Mouse (Mus musculus): ENCODE data around the gene Higd2a. TPM values are rescaled to one million over a fixed set of nuclear protein-coding genes. Genes with fewer than 3 reads are reported as not detected.
"Not testable (repeated sequence)": the region's sequence is repeated elsewhere in the genome, so short reads cannot be mapped to it uniquely, and the experiment has no call there.

Higd2a gene
- total RNA-seq, 4 experiments from 2014 or later, result 178 to 218 (median 190) TPM

DNA sequence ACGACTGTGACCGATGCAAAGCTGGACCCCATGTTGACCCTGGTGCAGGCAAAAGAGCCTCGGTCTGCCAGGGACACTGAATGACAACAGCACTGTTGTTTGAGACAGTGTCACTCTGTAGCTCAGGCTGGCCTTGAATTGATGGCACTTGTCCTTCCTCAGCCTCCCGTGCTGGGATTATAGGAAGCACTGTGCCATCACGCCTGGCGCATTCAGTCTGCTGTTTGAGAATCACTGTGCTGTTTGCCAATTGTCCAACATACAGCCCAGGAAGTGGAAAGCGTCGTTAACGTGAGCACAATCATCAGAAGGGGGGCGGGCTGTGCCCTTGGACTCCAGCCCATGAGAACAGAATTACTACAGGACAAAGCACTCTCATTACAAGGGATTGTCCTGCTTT lies 7.9 kb upstream of the Higd2a start:
- DNase-seq (ENCODE audit: low spot score), result no peak

DNA sequence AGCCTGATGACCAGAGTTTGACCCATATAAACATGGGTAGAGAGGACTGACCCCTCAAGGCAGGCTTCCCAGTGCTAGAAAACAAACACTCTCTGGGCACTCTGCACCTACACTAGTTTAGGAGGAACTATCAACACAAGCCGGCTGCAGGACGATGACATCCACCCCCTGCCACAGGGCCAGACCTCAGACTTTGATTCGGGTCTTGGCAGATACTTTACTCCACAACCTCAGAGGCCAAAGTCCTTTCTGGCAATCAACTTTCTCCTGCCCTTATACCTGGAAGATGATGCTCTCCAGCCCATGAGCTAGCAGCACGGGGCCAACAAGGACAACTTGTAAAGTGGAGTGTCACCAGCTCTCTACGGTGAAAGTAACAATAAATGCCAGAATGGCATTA lies 7.1 kb upstream of the Higd2a start:
- DNase-seq (ENCODE audit: low spot score), result no peak

DNA sequence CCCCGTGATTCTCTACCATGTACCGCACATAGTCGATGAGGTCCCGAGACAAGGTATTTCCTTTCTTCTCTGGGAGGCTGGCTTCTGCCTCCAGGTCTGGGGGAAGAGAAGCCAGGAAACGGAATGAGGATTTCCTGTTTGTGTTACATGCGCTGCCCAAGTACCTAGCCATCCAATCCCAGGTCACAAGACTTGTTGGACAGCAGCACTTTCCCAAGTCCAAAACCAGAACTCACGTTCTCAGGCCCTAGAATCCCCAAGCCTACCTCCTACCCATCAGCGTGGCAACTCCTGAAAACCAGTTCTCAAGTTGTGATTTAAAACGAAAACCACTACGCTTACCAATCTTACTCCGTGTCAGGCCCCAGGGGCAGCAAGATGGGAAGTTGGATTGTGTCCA lies 4.2 kb upstream of the Higd2a start:
- DNase-seq (ENCODE audit: low spot score), result no peak

DNA sequence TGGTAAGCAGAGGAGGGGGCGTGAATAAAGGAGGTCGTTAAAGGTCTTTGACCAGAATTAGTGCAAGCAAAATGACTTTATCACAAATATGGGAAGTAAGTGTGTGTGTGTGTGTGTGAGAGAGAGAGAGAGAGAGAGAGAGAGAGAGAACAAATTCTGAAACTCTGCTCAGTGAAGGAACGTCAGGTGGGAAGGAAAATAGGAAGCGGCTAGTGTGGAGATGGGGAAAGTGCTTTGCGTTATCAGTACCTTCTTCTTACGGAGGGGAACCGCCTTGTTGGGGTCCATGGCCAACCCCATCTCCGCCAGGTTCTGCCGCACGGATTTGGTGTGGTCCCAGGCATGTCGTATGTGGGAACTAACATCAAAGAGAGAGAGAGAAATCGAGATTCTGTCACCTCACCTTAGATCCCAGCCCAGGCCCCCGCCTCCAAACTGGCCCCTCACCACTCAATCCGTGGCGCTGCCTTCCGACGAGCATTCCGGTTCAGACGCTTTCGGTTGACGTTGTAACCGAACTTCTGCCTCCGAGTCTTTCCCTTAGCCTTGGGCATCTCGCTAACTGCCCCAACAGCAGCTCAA lies 502 bp upstream of the Higd2a start:
- no peak for DNase-seq (ENCODE audit: low spot score)

DNA sequence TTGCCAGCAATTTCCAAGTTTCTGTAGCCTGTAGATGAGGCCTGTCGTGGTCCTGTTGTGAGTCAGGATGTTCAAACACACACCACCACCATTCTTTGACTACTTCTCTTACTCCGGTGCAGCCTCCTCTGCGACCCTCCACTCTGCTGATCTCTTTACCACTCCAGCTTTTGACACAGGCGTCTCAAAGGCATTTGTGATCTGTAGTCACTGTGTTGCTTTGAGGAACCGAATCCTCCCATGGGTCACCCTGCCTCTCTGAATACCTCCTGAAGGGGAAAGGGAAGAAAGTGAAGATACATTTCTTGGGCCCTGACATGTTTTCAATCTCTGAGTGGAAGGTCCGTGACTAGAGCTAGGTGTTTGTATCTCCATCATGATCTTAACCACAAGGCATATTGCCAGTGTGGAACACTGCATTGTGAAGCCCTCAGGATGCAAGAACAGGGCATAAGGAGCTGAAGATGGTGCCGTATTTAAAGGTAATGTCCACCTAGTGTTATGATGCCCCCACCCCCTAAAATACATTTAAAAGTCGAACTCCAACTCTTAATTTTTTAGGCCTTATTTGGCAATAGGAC lies 1.9 kb downstream of the Higd2a start:
- DNase-seq (ENCODE audit: low spot score), result no peak

DNA sequence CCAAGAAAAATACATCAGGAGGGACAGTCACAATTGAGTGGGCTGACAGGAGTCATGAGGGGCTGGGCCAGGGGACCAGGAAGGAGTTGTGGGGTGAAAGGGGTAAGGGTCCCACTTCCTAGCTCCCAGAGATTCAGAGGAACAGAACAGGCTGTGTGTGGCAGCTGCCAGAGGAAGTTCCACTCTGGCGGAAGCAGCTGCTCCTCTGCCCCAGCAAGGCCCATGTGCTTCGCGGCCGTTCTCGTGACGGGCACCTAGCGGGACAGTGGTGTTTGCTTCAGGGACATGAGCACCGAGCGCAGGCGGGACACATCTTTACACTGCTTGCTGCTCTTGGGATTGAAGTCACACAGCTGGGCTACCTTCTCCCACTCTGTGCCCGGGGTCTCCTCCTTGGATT lies 3.6 kb downstream of the Higd2a start:
- DNase-seq (ENCODE audit: low spot score), result no peak

DNA sequence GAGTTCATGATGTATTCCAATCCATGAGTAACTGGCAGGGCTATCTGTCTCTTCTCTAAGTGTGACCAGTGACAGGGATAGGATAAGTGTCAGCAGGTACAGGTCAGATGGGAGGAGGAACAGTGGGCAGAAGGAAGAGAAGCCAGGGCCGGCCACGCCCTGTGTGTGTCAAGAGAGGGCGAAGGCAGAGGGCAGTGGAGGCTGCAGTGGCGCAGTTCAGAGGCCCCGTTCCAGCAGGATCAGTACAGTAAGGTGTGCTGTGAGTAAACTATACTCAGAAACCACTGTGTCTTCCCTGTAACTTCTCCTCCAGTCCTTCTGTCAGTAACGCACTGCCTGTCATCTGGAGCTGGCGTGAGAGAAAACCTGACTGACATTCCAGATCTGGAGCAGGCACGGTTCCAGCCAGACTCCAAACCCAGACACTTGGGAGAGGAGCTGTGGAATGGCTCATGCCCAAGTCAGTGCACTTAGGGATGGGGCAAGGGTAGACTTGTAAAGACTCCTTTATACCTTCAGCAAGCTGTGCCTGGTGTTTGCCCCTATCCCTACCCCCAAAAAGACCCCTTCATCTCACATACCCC lies 6.2 kb downstream of the Higd2a start:
- DNase-seq (ENCODE audit: low spot score), result no peak

DNA sequence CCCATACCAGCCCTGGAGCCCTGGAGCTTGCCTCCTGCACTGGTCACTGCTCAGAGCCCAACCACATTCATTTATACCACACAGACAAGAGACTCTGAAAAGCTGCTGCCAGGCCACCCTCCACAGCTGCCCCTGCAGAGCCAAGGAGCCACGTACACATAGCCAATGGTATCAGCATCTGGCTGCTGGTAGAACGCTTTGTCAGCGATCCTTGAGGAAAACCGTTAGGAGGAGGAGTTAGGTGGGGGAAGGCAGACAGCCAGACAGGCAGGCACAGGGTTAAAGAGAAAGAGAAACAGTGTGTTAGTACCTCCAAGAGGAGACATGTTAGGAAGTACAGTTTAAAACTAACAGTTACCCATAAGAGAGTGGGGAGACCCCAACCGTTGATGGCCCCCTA lies 6.9 kb downstream of the Higd2a start:
- DNase-seq (ENCODE audit: low spot score), result no peak

DNA sequence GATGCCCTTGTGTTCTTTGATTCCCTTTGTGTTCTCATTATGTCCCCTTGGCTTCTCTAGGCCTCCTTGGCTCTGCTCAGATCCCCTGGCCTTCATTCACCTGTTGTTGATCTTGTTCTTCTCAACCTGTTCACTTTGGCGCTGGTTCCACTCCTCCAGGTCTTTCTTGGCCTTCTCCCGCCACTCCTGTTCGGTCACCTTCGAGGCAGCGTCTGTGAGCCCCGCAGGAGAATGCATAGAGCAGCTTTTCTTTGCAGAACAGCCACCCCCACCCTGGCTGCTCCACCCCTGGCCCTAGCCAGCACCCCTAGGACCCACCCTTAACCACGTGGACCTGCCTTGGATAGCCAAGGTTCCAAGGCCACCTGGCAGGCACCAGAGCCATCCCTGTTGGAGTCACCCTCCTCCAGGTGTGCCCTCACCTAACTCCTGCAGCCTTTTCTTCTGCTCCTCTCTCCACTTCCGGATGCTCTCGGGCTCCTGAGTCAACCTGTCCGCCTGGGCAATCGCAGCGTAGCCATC lies 8.7 kb downstream of the Higd2a start:
- DNase-seq (ENCODE audit: low spot score), result no peak

DNA sequence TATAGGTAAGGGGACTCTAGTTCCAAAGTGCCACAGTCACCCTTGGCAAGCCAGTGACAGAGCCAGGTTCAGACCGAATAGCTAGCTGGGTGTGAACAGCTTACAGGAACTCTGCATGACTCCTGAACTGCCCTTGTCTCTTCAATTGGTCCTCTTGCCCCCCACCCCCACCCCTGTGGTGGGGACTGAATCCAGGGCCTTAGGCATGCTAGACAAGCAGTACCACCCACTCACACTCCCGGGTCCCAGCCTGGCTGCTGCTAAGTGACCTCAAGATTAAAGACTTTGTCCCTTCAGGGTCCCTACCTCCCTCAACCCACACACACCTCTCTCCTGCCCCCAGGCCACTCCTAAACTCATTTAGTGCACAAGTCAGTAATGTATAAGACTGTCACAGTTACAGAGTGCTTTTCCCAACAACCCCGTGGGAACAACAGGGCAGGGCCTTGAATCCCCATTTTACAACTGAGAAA lies 12.7 kb downstream of the Higd2a start:
- no peak for DNase-seq (ENCODE audit: low spot score)

DNA sequence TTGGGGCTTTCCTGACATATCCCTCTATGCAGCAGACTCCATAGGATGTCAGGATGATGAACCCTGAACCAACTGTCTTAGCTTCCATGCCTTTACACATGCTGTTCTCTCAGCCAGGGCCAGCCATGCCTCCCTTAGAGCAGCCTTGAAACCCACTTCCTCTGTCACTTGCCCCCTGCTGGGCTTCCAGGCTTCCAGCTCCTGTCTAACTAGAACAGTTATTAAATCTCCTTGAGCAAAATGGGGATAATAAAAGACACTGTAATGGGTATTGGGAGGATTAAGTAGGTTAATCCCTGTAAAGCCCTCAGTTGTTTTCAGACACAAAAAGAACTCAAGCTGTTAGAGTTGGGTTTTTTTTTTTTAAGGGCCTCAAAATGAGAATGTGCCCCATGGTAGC lies 13.5 kb downstream of the Higd2a start:
- no peak for DNase-seq (ENCODE audit: low spot score)

DNA sequence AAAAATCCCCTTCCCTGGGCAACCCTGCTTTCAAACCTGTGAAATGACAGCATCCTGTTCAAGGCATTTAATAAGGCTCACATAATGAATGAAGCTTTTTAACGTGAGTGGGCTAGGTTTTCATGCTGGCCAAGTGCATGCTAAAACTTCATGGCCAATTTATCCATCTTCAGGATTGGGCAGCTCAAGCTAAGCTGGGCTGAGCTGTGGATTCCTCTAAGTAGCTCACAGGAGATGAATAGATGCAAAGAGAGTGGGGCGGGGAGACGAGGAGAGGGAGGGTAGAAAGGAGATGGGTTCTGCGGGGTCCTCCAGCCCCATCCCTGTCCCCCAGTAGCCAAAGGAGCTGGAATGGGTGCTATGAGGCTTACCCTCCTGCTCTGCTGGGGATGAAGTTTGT lies 14.2 kb downstream of the Higd2a start:
- DNase-seq (ENCODE audit: low spot score), result no peak

DNA sequence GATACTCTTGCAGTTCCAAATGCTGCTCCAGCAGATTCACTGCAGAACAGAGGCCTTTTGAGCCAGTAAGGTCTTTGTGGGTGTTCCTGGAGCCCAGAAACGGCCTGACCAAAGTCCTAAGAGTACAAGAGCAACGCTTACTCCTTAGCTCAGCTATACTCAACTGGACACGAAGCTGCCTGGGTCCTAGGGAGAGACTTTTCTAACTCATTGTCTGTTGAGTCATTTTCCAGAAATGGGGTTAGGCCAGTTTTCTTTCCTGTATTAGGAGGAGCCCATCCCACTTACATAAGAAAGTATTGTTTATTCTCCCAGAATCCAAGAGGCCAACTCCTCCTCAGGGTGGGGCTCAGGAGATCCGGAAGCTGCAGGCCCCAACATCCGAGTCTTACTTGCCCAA lies 15.4 kb downstream of the Higd2a start:
- DNase-seq (ENCODE audit: low spot score), result peak; percentile 44

DNA sequence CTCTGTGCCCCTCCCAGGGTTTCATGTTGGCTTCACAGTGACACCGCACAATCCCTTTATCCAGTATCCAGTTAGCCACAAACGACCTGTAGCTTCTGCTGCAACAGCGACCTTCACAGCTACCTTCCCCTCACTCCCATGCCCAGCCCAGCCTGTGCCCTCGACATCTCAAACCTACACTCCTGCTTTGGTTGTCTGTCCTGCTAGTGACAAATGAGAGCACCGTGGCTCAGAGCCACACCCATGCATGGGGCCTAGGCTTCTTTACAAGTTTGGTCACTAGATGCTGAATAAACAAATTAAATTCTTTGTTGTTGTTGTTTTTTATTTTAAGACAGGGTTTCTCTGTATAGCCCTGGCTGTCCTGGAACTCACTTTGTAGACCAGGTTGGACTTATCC lies 17.2 kb downstream of the Higd2a start:
- DNase-seq (ENCODE audit: low spot score), result no peak

DNA sequence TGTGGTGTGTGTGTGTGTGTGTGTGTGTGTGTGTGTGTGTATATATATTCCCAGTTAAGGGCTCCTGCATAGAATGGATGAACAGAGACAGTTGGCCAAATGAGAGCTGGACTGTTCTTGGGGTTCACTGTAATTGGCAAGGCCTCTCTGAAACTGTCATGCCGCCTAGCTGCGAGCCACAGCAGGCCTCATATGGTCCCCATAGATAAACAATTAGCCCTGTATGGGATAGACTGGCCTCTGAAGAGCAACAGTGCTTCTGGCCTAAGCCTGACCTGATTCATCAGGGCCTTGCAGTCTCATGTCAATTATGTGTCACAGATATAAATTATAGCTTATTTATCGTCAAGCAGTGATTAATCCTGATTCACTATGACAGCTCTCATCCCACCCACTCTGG lies 18.0 kb downstream of the Higd2a start:
- no peak for DNase-seq (ENCODE audit: low spot score)

DNA sequence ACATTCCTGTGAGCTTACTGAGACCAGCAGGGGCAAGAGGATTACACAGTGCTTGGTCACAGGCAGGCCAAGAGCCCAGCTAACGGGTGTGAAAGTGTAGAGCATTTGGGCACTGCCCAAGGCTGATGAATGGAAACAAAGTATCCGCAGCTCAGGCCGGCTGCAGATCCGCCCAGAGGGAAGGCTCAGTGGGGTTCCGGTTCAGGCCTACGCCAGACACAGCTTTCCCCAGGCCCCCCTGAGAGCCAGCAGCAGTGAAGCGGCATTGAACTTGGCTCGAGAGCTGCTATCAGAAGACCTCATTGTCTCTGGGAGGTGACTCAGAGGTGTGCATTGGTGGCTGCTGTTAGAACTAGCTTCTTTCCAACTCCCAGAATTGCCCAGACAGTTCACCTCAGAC lies 18.7 kb downstream of the Higd2a start:
- peak; percentile 41 for DNase-seq (ENCODE audit: low spot score)

DNA sequence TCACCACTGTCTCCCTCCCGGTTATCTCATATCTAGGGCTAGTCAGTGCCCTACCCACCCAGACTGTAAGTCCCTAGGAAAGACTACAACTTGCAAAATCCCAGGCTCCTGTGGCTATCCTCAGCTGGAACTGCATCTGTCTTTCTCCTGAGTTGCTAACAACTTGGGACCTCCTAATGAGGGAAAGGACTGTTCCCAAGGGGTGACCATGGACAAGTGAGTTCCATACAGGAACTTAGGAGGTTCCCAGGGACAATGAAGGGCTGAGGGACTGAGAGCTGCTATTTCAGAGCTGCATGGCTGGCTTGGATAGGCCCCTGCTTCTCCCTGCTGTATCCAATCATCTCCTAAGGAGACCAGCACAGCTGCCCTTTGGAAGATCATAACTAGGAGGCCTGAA lies 19.3 kb downstream of the Higd2a start:
- no peak for DNase-seq (ENCODE audit: low spot score)

DNA sequence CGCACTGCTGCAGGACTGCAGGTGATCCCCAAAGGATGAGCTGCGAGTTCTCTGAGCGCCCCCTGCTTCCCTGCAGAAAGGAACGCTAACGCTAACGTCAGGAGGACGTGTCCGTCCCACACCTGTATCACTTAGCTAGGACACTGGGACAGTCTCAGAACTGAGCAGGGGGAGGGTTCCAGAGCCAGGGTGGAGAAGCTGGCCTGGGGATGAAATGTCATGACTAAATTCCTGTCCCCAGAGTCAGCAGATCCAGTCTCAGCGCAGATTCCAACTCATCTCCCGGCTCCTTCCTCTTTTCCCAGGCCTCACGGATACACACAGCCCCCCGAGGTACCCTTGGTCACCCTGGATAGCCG lies 20.6 kb downstream of the Higd2a start:
- peak; percentile 38 for DNase-seq (ENCODE audit: low spot score)

DNA sequence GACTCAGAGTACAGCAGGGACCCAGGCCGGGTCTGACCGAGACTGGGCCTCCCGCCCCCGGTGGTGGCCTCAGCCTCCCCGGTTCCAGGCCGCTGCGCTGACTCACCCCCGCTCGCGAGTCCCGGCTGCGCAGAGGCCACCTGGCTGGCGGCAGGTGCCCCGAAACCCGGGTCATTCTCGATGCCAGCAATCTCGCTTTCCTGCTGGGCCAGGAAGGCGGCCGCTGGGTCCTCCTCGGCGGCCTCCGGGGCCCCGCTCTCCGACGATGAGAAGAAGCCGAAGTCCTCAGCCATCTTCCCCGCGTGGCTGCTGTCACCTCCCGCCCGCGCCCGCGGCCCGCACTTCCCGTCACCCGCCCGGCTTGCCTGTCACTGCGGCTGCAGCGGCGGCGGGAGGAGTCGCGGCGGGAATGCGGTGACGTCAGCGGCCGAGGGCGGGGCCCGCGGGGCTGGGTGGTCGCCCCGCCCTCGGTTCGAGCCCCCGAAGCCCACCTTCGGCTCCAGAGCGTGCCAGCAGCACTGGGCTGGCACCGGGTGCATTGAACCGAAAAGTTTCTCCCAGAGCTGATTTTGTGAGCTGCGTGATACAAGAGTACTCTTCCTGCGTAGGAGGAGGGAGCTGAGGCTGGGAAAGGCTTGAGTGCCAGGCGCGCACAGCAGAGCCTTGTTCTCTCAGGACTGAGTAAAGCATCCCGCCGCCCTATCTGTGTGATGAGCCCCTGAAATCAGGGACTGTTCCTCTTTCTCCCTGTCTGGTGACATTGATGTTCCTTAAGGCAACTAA lies 21.2 kb downstream of the Higd2a start, which contains the start of gene Cltb:
Gene Cltb, minus strand, starts transcription at position 373 of the 783 bp plus-strand sequence.
- peak; percentile 88 for DNase-seq (ENCODE audit: low spot score)

DNA sequence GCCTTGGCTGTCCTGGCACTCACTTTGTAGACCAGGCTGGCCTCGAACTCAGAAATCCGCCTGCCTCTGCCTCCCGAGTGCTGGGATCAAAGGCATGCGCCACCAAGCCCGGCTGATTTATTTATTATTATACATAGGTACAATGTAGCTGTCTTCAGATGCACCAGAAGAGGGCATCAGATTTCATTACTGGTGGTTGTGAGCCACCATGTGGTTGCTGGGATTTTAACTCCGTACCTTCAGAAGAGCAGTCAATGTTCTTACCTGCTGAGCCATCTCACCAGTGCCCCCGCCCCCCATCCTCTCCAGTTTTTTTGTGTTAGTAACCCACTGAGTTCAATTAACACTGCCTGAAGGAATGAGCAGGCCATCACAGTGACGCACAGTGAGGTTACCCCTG lies 23.1 kb downstream of the Higd2a start:
- DNase-seq (ENCODE audit: low spot score), result not testable (repeated sequence)

DNA sequence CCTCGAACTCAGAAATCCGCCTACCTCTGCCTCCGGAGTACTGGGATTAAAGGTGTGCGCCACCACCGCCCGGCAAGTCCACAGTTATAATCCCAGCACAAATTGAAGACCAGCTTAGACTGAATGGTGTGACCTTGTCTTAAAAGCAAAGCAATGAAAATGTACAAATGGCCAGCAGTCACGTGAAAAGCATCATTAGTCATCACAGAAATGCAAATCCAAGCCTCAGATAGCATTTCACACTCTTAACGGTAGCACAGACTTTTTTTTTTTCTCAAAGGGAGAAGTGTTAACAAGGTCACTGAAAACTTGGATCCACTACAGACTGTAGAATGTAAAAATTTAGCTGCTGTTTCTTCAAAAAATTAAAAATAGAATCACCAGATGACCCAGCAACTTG lies 26.3 kb downstream of the Higd2a start:
- no peak for DNase-seq (ENCODE audit: low spot score)

DNA sequence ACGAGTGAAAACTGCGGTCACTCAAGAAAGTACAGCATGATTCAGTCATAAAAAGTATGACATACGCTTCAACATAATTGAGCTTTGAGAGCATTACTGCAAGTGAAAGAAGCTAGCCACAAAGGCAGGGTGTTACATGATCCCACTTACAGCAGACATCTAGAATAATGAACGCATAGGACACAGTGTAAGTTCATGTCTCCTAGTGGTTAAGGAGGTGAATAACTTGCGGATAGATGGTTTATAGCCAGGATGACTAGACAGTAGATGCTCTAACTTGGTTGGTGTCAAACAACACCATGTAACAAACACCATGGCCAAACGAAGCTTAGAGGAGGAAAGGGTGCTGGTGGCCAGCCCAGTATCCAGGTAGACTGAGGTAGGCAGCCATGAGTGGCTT lies 27.0 kb downstream of the Higd2a start:
- no peak for DNase-seq (ENCODE audit: low spot score)

Data from heart, adult 8-10 months (tissue).